Mouse (Mus musculus) ES-Bruce4 (cell line): ENCODE data around the gene C1rb.
"Not testable (repeated sequence)": the region's sequence is repeated elsewhere in the genome, so short reads cannot be mapped to it uniquely, and the experiment has no call there.

Experiments
- CTCF ChIP-seq: IDR thresholded peaks from one replicate; pipeline ENCODE4 v1.8.1; 2011; ENCODE audit warnings: low read depth, low read length
- EP300 ChIP-seq: IDR thresholded peaks from 2 replicates; pipeline ENCODE4 v1.6.1; 2011; ENCODE audit warnings: low read depth, low read length; ENCODE audit not compliant: insufficient read depth
- POLR2A ChIP-seq: IDR thresholded peaks from one replicate; pipeline ENCODE4 v1.8.1; 2011; ENCODE audit warnings: low read length; ENCODE audit not compliant: insufficient read depth

DNA sequence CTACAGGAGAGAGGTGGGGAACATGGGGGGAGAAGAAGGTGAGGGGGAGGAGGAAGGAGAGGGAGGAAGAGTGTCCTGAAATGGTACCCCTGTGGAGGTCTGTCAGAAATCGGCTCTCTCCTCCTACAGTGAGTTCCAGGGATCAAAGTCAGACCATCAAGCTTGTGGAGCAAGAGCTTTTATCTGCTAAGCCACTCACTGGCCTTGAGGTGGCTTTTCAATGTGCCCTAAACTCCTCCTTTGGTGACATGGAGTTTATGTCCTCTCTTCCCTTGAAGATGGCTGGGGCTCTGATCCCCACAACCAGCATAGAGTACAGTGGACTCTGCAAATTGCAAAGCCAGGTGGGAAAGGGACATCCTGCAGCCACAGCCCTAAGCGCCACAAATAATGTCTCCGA is 22.1 kb upstream of the C1rb start:
- not testable (repeated sequence) for TF ChIP-seq EP300, CTCF, POLR2A
